Mouse (Mus musculus) CH12.LX (cell line): ENCODE measurements at regions not wholly inside any gene's neighbourhood (a gene's known extent, or its start where the extent isn't known, plus 50 kb on each side); places are given as distances from the start of the nearest gene placed in this dataset.

Source experiments
- DNase-seq: peaks from one replicate; pipeline ENCODE4 v3.0.0-alpha.2; 2013; ENCODE audit errors: extremely low read depth
- H3K27ac ChIP-seq: 2 replicates; pipeline ENCODE4 v1.5.1; 2012; ENCODE audit warnings: low read depth, mild to moderate bottlenecking, control low read depth, moderate library complexity; ENCODE audit not compliant: insufficient read depth
- H3K27me3 ChIP-seq: replicated peaks from 2 replicates; pipeline ENCODE3; 2012; ENCODE audit warnings: inconsistent platforms
- H3K36me3 ChIP-seq, 2 experiments: replicated peaks in 1 of 2; 2 replicates each; pipeline versions ENCODE3 to v1.6.1; 2012; ENCODE audit warnings: inconsistent platforms in 1 of 2, low read length in 1 of 2, mild to moderate bottlenecking in 1 of 2, mixed read lengths in 1 of 2, moderate library complexity in 1 of 2; ENCODE audit not compliant: control insufficient read depth in 1 of 2, insufficient read depth in 1 of 2
- H3K4me1 ChIP-seq, 2 experiments: 2 replicates each; pipeline ENCODE4 v1.6.1; 2012; ENCODE audit warnings: inconsistent platforms in 1 of 2, moderate library complexity in 1 of 2; ENCODE audit not compliant: insufficient read depth in 2 of 2, control insufficient read depth in 1 of 2
- H3K4me2 ChIP-seq: 2 replicates; pipeline ENCODE4 v1.6.1; 2012; ENCODE audit warnings: low read depth, mild to moderate bottlenecking, control low read depth; ENCODE audit not compliant: poor library complexity, insufficient read depth, severe bottlenecking
- H3K4me3 ChIP-seq, 3 experiments: fragments of 150-350 bp in 1 of 3; sonication (generic) in 1 of 3; replicated peaks in 1 of 3; 2 replicates each; pipeline versions ENCODE3 to v1.5.1; 2011 to 2012; ENCODE audit warnings: low read depth in 2 of 3, low read length in 2 of 3, mild to moderate bottlenecking in 2 of 3, moderate library complexity in 2 of 3, control low read depth in 1 of 3, improper control_type of control experiment in 1 of 3, inconsistent platforms in 1 of 3, mixed read lengths in 1 of 3; ENCODE audit not compliant: poor library complexity in 1 of 3
- H3K79me2 ChIP-seq: replicated peaks from 2 replicates; pipeline ENCODE4 v1.6.1; 2012; ENCODE audit warnings: mild to moderate bottlenecking, moderate library complexity; ENCODE audit not compliant: control insufficient read depth, poor library complexity, insufficient read depth, severe bottlenecking; ENCODE audit errors: extremely low read depth
- H3K9ac ChIP-seq: 2 replicates; pipeline ENCODE4 v1.6.1; 2012; ENCODE audit warnings: low read depth, mild to moderate bottlenecking, control low read depth, moderate library complexity; ENCODE audit not compliant: insufficient read depth
- H3K9me3 ChIP-seq: replicated peaks from 2 replicates; pipeline ENCODE3; 2012; ENCODE audit warnings: low read length, inconsistent platforms, mixed read lengths
- BHLHE40 ChIP-seq: IDR thresholded peaks from 2 replicates; pipeline ENCODE4 v1.6.1; 2011; ENCODE audit warnings: mild to moderate bottlenecking, low read depth, low read length, improper control_type of control experiment
- CHD1 ChIP-seq: IDR thresholded peaks from 2 replicates; pipeline ENCODE4 v1.6.1; 2012; ENCODE audit warnings: low read depth, low read length, improper control_type of control experiment, inconsistent platforms
- CHD2 ChIP-seq: IDR thresholded peaks from 2 replicates; pipeline ENCODE4 v1.6.1; 2011; ENCODE audit warnings: low read length, improper control_type of control experiment
- CTCF ChIP-seq, 2 experiments: IDR thresholded peaks in 1 of 2; conservative IDR thresholded peaks in 1 of 2; 2 replicates each; pipeline ENCODE4 v1.5.1; 2011 to 2012; ENCODE audit warnings: low read depth in 2 of 2, low read length in 2 of 2, improper control_type of control experiment in 1 of 2, inconsistent platforms in 1 of 2, mild to moderate bottlenecking in 1 of 2, moderate library complexity in 1 of 2
- E2F4 ChIP-seq: IDR thresholded peaks from 2 replicates; pipeline ENCODE4 v1.6.1; 2011; ENCODE audit warnings: low read depth, low read length, improper control_type of control experiment; ENCODE audit not compliant: insufficient replicate concordance
- ELF1 ChIP-seq: IDR thresholded peaks from 2 replicates; pipeline ENCODE4 v1.6.1; 2014; ENCODE audit warnings: low read depth, mild to moderate bottlenecking, inconsistent platforms, low read length, improper control_type of control experiment
- EP300 ChIP-seq: IDR thresholded peaks from 2 replicates; pipeline ENCODE4 v1.6.1; 2011; ENCODE audit warnings: low read length, improper control_type of control experiment
- ETS1 ChIP-seq: conservative IDR thresholded peaks from 2 replicates; pipeline ENCODE4 v1.6.1; 2012; ENCODE audit warnings: low read depth, mild to moderate bottlenecking, inconsistent platforms, low read length, improper control_type of control experiment, moderate library complexity
- IRF4 ChIP-seq: IDR thresholded peaks from 2 replicates; pipeline ENCODE4 v1.6.1; 2014; ENCODE audit warnings: low read depth, mild to moderate bottlenecking, inconsistent platforms, low read length, improper control_type of control experiment
- JUND ChIP-seq: conservative IDR thresholded peaks from 2 replicates; pipeline ENCODE4 v1.6.1; 2011; ENCODE audit warnings: low read depth, low read length, improper control_type of control experiment
- MAFK ChIP-seq: IDR thresholded peaks from 2 replicates; pipeline ENCODE4 v1.6.1; 2011; ENCODE audit warnings: low read length, improper control_type of control experiment; ENCODE audit not compliant: insufficient replicate concordance
- MEF2A ChIP-seq: IDR thresholded peaks from 2 replicates; pipeline ENCODE4 v1.6.1; 2014; ENCODE audit warnings: low read depth, mild to moderate bottlenecking, inconsistent platforms, low read length, improper control_type of control experiment, borderline replicate concordance
- PAX5 ChIP-seq: IDR thresholded peaks from 2 replicates; pipeline ENCODE4 v1.6.1; 2012; ENCODE audit warnings: low read length, inconsistent platforms, mixed read lengths
- POLR2A ChIP-seq: IDR thresholded peaks from 2 replicates; pipeline ENCODE4 v1.6.1; 2011; ENCODE audit warnings: low read depth, mild to moderate bottlenecking, improper control_type of control experiment, low read length
- POLR2AphosphoS2 ChIP-seq: IDR thresholded peaks from 2 replicates; pipeline ENCODE4 v1.6.1; 2011; ENCODE audit warnings: low read depth, low read length, improper control_type of control experiment
- RAD21 ChIP-seq: IDR thresholded peaks from 2 replicates; pipeline ENCODE4 v1.6.1; 2011; ENCODE audit warnings: low read depth, mild to moderate bottlenecking, low read length, improper control_type of control experiment, moderate library complexity
- SMC3 ChIP-seq: IDR thresholded peaks from 2 replicates; pipeline ENCODE4 v1.6.1; 2011; ENCODE audit warnings: low read depth, low read length, improper control_type of control experiment
- TBP ChIP-seq: conservative IDR thresholded peaks from 2 replicates; pipeline ENCODE4 v1.6.1; 2011; ENCODE audit warnings: low read depth, low read length, improper control_type of control experiment
- ZC3H11A ChIP-seq: IDR thresholded peaks from 2 replicates; pipeline ENCODE4 v1.6.1; 2012; ENCODE audit warnings: low read depth, mild to moderate bottlenecking, inconsistent platforms, low read length, improper control_type of control experiment
- ZKSCAN1 ChIP-seq: IDR thresholded peaks from 2 replicates; pipeline ENCODE4 v1.6.1; 2012; ENCODE audit warnings: low read depth, inconsistent platforms, low read length, improper control_type of control experiment, borderline replicate concordance
- ZMIZ1 ChIP-seq: IDR thresholded peaks from 2 replicates; pipeline ENCODE4 v1.6.1; 2012; ENCODE audit warnings: low read depth, mild to moderate bottlenecking, inconsistent platforms, low read length, improper control_type of control experiment
- ZNF384 ChIP-seq: IDR thresholded peaks from 2 replicates; pipeline ENCODE4 v1.6.1; 2012; ENCODE audit warnings: low read depth, low read length, improper control_type of control experiment, inconsistent platforms
- dilution Hi-C: fragments of 300-500 bp; cut with MboI; formaldehyde crosslinking; loops from 2 replicates; pipeline ENCODE4 v1.14.3; 2020; ENCODE audit warnings: low sequenced_read_pairs; ENCODE audit not compliant: extremely low pct_unique_long_range_greater_than_20kb, extremely low pct_ligation_motif_present
- in situ Hi-C: fragments of 300-500 bp; cut with MboI; formaldehyde crosslinking; loops from 3 replicates; pipeline ENCODE4 v1.14.3; 2019; ENCODE audit warnings: low sequenced_read_pairs, low pct_ligation_motif_present, low pct_unique_long_range_greater_than_20kb, mixed read lengths

DNA sequence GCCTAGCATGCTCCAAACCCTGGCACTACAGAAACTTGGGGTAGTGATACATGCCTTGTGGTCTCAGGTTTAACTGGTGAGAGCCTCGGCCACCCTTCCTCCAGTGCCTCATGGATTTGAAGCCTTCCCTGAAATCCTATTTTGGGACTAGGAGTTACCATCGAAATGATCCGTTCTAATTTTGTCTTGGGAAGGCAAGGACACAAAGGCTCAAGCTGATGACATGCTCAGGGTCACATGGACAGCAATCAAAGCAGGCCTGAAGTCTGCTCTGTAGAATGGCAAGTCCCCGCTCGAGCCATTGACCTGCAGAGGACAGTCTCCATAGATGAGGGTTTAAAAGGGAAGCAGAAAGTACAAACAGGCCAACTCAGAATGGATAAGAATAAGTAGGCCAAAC lies 147.8 kb upstream of the Rpl34 start:
- H3K9me3 ChIP-seq = no peaks in the 10 kb centered on the region
- no peaks in the 10 kb centered on the region for H3K27me3 ChIP-seq
- no peak for TF ChIP-seq MAFK
- no peak for TF ChIP-seq POLR2AphosphoS2
- TF ChIP-seq IRF4 = no peak
- no peak for TF ChIP-seq PAX5
- no peak for TF ChIP-seq CTCF (conservative IDR thresholded peaks at IDR 0.05 in 1 of 2, IDR thresholded peaks at IDR 0.05 in 1 of 2; ENCODE audit: low read depth in 2 of 2, low read length in 2 of 2)
- TF ChIP-seq JUND = no peak
- no peak for TF ChIP-seq ETS1
- TF ChIP-seq TBP = no peak
- no peak for TF ChIP-seq ZC3H11A
- H3K27ac ChIP-seq = no peak overlapping the region
- H3K4me2 ChIP-seq = no peak overlapping the region
- no peak overlapping the region for H3K4me3 ChIP-seq
- no peak overlapping the region for H3K9ac ChIP-seq
- no peaks in the 10 kb centered on the region for H3K79me2 ChIP-seq
- in situ Hi-C loops = no loop called here
- dilution Hi-C loops = no loop called here
- no peaks in the 10 kb centered on the region for H3K36me3 ChIP-seq
- DNase-seq = no peak
- peaks cover 10 to 12% of the 10 kb centered on the region in 2 experiments for H3K4me1 ChIP-seq

DNA sequence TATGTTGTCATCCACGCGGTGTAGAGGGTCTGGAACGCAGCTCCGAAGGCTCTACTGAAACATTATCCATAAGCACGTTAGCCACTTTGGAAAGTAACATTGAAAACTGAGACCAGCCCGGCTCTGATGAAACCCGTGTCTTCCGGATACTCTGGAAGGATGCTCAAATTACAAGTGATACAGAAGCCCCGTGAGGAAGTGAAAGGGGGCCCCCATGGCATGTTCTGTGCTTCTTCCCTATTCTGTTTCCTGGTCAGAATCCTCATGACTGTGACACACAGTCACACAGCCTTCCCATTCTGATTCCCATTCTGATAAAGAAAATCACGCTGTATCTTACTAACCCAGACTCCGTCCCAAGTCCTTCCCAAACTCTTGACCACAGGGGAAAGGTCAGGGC lies 143.5 kb upstream of the Rpl34 start:
- dilution Hi-C loops = no loop called here
- peak; percentile 18 for DNase-seq
- Histone ChIP-seq H3K4me2 (no peak overlapping the region), H3K4me3 (no peak overlapping the region), H3K9ac (no peak overlapping the region), H3K4me1 (peaks cover 10 to 25% of the 10 kb centered on the region in 2 experiments), H3K36me3 (no peaks in the 10 kb centered on the region), H3K9me3 (no peaks in the 10 kb centered on the region), H3K27me3 (no peaks in the 10 kb centered on the region), H3K27ac (no peak overlapping the region), H3K79me2 (no peaks in the 10 kb centered on the region)
- in situ Hi-C loops = no loop called here
- TF ChIP-seq EP300 (peak; percentile 62), IRF4 (peak; percentile 60), POLR2A (no peak), BHLHE40 (peak; percentile 31; the same call in 1 of the 2 replicates)
- TF ChIP-seq, all 38 proteins: peak for 3

DNA sequence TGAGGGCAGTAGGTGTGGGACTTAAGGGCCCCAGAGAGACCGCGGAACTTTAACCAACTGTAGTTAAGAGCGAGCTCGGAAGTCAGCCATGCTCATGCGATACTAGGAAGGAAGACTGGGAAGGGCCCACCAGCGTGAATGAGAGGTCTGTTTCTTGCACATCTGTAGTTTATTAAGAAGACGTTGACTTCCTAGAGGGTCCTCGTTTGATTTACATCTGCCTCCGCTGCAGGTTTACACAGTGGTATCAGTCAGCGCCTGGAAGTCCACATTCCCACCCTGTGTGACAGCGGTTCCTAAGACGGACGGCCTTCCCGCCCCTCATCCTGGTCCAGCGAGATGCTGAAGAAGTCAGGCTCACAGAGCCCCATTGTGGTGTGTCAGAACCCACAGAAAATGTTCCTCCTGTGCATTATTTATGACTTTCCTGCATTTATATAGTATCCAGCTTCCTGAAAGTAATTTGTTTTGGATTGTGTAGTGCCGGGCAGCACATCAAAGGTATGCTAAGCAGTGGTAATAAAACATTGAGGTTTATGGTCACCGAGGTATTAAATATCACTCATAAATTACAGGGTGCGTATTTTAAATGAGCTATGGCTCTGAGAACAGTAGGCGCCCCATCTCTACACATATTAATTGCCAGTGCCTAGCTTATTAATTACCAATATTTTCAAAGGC lies 136.9 kb upstream of the Rpl34 start:
- H3K9me3 ChIP-seq = no peaks in the 10 kb centered on the region
- no peaks in the 10 kb centered on the region for H3K79me2 ChIP-seq
- no peak for DNase-seq
- TF ChIP-seq ZKSCAN1 (no peak), ETS1 (no peak), CTCF (conservative IDR thresholded peaks at IDR 0.05 in 1 of 2, IDR thresholded peaks at IDR 0.05 in 1 of 2; ENCODE audit: low read depth in 2 of 2, low read length in 2 of 2) (no peak), CHD2 (no peak), ZNF384 (no peak), SMC3 (no peak), MEF2A (no peak), ZMIZ1 (no peak), E2F4 (no peak), CHD1 (no peak), ELF1 (no peak), RAD21 (no peak)
- in situ Hi-C loops (no loop called here), dilution Hi-C loops (no loop called here)
- no peak overlapping the region for H3K4me3 ChIP-seq
- no peak overlapping the region for H3K9ac ChIP-seq
- H3K4me2 ChIP-seq = no peak overlapping the region
- H3K4me1 ChIP-seq = peaks cover 0 to 6% of the 10 kb centered on the region in 2 experiments; a peak in 2 of 4 replicates
- H3K27ac ChIP-seq = no peak overlapping the region
- H3K27me3 ChIP-seq = no peaks in the 10 kb centered on the region
- H3K36me3 ChIP-seq = no peaks in the 10 kb centered on the region
